Mouse (Mus musculus) neural tube, embryonic 12.5 days (tissue): ENCODE results near the gene Bahd1. TPM values are rescaled to one million over a fixed set of nuclear protein-coding genes. Genes with fewer than 3 reads are reported as not detected.

ENCODE experiments used
- ATAC-seq: fragments of 200-750 bp; cut with Nextera tagmentation; 2 replicates; pipeline ENCODE4 v1.8.0; 2017; ENCODE audit warnings: low read depth, mild to moderate bottlenecking, moderate TSS enrichment, moderate library complexity; ENCODE audit not compliant: low FRiP score
- H3K27ac ChIP-seq: fragments of 300-500 bp; sonication (generic); 2 replicates; pipeline ENCODE4 v1.5.1; 2016
- H3K27me3 ChIP-seq: fragments of 300-500 bp; sonication (generic); replicated peaks from 2 replicates; pipeline ENCODE4 v1.6.1; 2016; ENCODE audit warnings: mild to moderate bottlenecking
- H3K36me3 ChIP-seq: fragments of 300-500 bp; sonication (generic); 2 replicates; pipeline ENCODE4 v1.6.1; 2016; ENCODE audit warnings: mild to moderate bottlenecking
- H3K4me1 ChIP-seq: fragments of 300-500 bp; sonication (generic); 2 replicates; pipeline ENCODE4 v1.6.1; 2016
- H3K4me2 ChIP-seq: fragments of 300-500 bp; sonication (generic); replicated peaks from 2 replicates; pipeline ENCODE4 v1.6.1; 2016; ENCODE audit warnings: mild to moderate bottlenecking
- H3K4me3 ChIP-seq: fragments of 300-500 bp; sonication (generic); 2 replicates; pipeline ENCODE4 v1.5.1; 2016
- H3K9ac ChIP-seq: fragments of 300-500 bp; sonication (generic); 2 replicates; pipeline ENCODE4 v1.6.1; 2016; ENCODE audit warnings: mild to moderate bottlenecking
- H3K9me3 ChIP-seq: fragments of 300-500 bp; sonication (generic); 2 replicates; pipeline ENCODE4 v1.6.1; 2016; ENCODE audit warnings: mild to moderate bottlenecking
- WGBS: fragments of 180-500 bp; shearing (Covaris S2); methylation state at CpG from one replicate; pipeline ENCODE4 v1.1.7; 2016; 5-methylcytosine and 5-hydroxymethylcytosine counted together
- polyA plus RNA-seq: library from polyadenylated mRNA; unstranded; fragments of >200 nt; fragmentation: Nextera tagmentation; extraction: Ambion mirVana; gene quantifications from 2 replicates; pipeline ENCODE4 v1.2.1, GENCODE M21; 2016

Bahd1 gene
- polyA plus RNA-seq, 1 experiment from 2014 or later: 8.1 TPM

DNA sequence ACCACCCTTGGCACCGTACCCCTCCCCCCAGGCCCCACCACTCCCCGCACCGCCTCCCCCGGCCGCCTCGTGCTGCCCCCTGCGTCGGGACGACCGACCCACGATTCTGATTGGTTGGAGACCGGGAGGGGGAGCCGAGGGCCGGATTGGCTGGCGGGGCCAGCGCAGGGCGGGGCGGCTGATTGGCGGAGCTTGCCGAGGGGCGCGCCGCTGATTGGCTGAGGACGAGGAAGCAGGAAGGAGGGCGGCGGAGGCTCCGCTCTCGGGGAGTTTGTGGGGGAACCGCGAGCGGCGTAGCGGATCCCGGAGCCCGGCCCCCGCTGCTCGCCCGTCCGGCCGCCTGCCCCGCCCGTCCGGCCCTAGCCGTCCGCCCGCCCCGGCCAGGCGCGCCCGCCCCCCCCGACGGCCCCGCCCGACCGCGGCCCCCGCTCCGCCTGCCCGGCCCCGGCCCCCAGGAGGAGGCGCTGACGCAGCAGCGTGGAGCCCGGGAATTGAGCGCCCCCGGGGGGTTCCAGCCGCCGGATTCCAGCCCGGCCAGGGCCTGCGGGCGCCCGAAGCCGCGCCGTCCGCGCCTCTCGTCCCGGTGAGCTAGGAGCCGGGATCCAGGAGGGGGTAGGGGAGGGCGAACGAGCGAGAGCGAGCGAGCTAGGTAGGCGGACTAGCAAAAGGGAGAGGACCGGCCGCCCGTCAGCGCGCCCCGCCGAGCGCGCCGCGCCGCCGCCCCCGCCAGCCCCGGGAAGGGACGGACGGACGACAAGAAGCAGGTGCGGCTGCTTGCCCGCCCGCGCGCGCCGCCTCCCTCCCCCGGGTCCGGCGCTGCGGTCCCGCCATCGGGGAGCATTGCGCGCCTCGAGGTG lies 1.2 kb downstream of the Bahd1 start:
- under 1% methylated on average over 115 of the region's 120 CpGs for WGBS
- Histone ChIP-seq H3K27me3 (peaks cover 41% of the 10 kb centered on the region), H3K9ac (peak overlapping the region; percentile 93), H3K4me2 (peak overlapping the region; percentile 99), H3K36me3 (no peaks in the 10 kb centered on the region), H3K4me3 (peak overlapping the region; percentile 92), H3K27ac (peak overlapping the region; percentile 91), H3K9me3 (no peaks in the 10 kb centered on the region), H3K4me1 (peaks cover 73% of the 10 kb centered on the region)
- ATAC-seq: peak; percentile 88

DNA sequence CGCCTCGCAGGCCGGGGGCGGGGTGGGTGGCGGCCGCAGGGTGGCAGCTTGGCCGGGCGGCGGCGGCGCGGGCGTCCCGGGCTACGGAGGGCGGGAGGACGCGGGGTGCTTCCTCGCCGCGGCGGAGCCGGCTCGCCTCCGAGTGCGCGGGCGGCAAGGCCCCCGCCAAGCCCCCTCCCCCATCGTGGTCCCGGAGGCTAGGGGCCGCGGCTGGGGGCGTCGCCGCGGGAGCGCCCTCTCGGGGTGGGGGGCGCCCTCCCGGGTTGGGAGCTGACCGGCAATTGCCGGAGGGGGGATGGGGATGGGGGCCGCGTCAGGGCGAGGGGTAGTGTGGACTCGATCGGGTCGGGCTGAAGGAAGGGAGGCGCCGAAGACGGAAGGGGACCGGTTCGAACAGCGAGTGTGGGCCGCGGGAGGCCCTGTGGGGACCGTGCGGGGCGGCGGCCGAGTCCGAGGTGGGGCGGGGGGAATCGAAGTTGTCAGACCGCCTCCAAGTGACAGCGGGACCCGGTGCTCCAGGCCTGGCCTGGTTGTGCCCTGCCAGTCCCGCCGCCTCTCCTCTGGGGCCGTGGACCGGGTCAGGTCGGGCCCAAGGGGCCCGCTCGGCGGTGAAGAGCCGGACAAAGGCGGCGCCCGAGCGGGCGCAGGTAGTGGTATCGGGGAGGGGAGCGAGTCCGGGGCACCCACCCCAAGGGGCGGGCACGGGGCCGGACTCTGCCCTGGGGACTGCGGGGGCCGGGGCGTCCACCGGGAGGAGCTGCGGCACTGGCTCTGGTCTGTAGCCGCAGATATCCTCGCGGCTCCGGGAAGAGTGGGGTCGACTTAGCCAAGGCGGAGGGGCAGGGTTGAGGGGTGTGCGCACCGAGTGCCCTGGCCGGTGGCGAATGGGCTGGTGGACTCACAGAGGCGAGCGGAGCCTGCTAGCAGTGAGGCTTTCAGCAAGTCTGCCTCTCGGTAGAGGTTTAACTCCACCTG lies 2.2 kb downstream of the Bahd1 start:
- no peaks in the 10 kb centered on the region for H3K36me3 ChIP-seq
- peak overlapping the region; percentile 92 for H3K4me3 ChIP-seq
- peaks cover 64% of the 10 kb centered on the region for H3K4me1 ChIP-seq
- H3K4me2 ChIP-seq: peak overlapping the region; percentile 99
- H3K27ac ChIP-seq: peak overlapping the region; percentile 91
- H3K9ac ChIP-seq: peak overlapping the region; percentile 93
- no peaks in the 10 kb centered on the region for H3K9me3 ChIP-seq
- ATAC-seq: peak; percentile 5; the same call in 1 of the 2 replicates
- under 1% methylated on average over 84 of the region's 106 CpGs for WGBS
- peaks cover 31% of the 10 kb centered on the region for H3K27me3 ChIP-seq

DNA sequence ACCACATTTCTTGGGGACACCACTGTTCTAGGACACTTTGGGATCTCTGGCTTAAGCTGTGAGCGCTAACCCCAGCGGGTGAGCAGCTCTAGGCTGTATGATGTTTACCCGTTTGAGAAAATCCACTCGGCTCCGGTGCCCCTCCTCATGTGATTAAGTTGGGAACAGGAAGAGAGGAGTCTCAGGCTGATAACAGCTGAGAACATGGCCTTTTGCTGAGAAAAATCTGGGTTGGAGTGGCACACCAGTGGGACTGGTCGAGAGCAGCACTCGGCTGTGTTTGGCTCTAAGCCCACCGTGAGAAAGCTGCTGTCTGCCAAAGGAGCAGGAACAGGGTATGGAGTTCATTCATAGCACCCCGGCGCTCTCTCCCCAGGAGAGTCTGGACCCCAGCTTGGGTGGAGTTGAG lies 3.2 kb downstream of the Bahd1 start:
- 17% methylated on average over 10 of the region's 10 CpGs for WGBS
- Histone ChIP-seq H3K9me3 (no peaks in the 10 kb centered on the region), H3K27me3 (peaks cover 21% of the 10 kb centered on the region), H3K27ac (no peak overlapping the region), H3K36me3 (no peaks in the 10 kb centered on the region), H3K4me1 (peaks cover 54% of the 10 kb centered on the region), H3K4me2 (peak overlapping the region; percentile 99), H3K4me3 (peak overlapping the region; percentile 92), H3K9ac (peak overlapping the region; percentile 93; the same call in 1 of the 2 replicates)
- ATAC-seq: no peak

DNA sequence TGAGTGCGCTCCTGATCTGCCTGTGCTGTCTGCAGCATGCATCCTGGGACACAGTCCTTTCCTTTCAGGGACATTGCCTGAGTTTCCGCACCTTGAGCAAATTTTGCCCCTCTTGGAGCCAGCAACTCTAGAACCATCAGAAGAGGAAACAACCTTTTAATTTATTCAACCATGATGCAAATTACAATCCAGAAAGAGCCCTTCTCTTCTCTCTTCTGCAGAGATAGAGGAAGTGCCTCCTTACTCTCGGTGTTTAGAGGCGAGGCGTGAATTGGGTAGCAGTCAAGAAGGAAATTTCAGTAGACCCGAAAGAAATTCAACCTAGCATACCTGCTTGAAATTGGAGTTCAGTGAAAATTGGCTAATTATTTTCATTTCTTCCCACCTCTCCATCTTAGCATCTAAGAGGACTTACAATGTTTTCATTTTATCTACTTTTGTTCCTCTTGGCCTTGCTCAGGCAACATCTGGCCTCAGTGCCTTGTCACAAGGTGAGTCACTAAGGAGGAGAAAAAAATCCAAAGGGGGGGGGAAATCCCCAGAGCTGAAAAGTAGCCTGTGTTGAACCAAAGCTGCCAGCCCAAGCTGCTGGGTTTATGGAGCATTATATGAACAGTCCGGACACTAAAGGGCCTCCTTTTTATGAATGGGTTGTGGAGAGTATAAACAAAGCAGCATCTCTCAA lies 5.4 kb downstream of the Bahd1 start:
- no peak overlapping the region for H3K9ac ChIP-seq

DNA sequence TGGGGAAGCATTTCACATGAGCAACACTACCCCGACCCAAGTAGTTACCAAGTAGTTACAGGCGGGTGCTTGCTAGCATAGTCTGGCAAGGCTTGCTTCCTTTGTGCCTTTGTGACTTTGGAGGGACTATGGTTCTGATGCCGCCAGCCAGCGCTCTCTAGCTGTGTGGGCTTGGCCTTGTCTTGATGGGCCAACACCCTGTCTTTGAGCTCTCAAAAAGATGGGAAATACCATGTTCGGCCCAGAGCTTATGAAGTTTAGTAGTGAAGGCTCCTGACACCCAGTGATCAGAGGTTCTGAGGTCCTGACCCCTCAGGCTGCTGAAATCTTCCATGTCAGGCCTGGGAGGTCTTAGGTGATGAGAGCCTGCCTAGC lies 5.9 kb downstream of the Bahd1 start:
- Histone ChIP-seq H3K9ac (no peak overlapping the region), H3K4me3 (no peak overlapping the region), H3K27ac (no peak overlapping the region), H3K27me3 (no peaks in the 10 kb centered on the region), H3K9me3 (no peaks in the 10 kb centered on the region), H3K4me1 (peaks cover 38% of the 10 kb centered on the region), H3K36me3 (no peaks in the 10 kb centered on the region), H3K4me2 (no peak overlapping the region)
- WGBS: 72% methylated on average over 5 of the region's 5 CpGs
- no peak for ATAC-seq

More for the DNA sequence above, 5.4 kb downstream of the Bahd1 start:
- Histone ChIP-seq H3K4me2 (no peak overlapping the region), H3K36me3 (no peaks in the 10 kb centered on the region), H3K4me3 (no peak overlapping the region), H3K9me3 (no peaks in the 10 kb centered on the region), H3K4me1 (peaks cover 41% of the 10 kb centered on the region), H3K27ac (no peak overlapping the region), H3K27me3 (no peaks in the 10 kb centered on the region; the same call in 1 of the 2 replicates)
- no peak for ATAC-seq
- 84% methylated on average over 7 of the region's 7 CpGs for WGBS

DNA sequence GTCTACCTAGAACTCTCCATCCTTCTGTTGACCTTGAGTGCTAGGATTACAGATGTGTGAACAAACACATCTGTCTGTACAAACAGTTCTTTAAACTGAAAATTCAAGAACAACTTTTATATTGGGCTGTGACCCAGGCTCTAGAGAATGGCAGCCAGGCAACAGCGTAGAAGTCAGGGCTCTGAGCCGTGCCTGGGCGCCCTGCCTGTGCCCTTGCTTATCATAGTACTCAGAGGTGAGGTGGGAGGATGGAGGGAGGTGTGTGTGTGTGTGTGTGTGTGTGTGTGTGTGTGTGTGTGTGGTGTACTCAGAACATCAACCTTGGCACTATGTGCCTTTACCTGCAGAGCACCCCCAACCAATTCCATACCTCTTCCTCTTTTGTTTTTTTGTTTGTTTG lies 7.6 kb downstream of the Bahd1 start:
- Histone ChIP-seq H3K9me3 (no peaks in the 10 kb centered on the region), H3K27ac (no peak overlapping the region), H3K27me3 (no peaks in the 10 kb centered on the region), H3K4me1 (peaks cover 33% of the 10 kb centered on the region), H3K4me2 (no peak overlapping the region), H3K36me3 (no peaks in the 10 kb centered on the region), H3K4me3 (no peak overlapping the region), H3K9ac (no peak overlapping the region)
- no peak for ATAC-seq
- 93% methylated on average over 3 of the region's 3 CpGs for WGBS

DNA sequence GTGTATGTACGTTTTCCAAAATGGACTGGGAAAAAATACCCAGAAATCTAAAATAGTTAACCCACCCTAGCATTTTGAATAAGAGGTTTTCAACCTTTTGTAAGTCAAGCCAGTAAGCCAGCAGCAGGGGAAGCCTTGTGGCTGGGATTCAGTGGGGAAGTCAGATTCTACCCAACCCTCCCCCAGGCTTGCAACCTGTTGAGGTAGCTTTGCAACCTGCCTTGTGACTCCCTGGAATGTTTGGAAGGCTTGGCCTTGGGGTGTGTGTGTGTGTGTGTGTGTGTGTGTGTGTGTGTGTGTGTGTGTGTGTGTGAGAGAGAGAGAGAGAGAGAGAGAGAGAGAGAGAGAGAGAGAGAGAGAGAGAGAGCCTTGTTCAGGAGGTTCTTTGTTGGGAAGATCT lies 9.0 kb downstream of the Bahd1 start:
- H3K9me3 ChIP-seq: no peaks in the 10 kb centered on the region
- H3K9ac ChIP-seq: no peak overlapping the region
- H3K27me3 ChIP-seq: no peaks in the 10 kb centered on the region
- H3K4me2 ChIP-seq: no peak overlapping the region
- no peak overlapping the region for H3K27ac ChIP-seq
- H3K4me3 ChIP-seq: no peak overlapping the region
- no peaks in the 10 kb centered on the region for H3K36me3 ChIP-seq
- H3K4me1 ChIP-seq: peaks cover 35% of the 10 kb centered on the region
- ATAC-seq: no peak
- 69% methylated on average over 1 of the region's 1 CpGs for WGBS

DNA sequence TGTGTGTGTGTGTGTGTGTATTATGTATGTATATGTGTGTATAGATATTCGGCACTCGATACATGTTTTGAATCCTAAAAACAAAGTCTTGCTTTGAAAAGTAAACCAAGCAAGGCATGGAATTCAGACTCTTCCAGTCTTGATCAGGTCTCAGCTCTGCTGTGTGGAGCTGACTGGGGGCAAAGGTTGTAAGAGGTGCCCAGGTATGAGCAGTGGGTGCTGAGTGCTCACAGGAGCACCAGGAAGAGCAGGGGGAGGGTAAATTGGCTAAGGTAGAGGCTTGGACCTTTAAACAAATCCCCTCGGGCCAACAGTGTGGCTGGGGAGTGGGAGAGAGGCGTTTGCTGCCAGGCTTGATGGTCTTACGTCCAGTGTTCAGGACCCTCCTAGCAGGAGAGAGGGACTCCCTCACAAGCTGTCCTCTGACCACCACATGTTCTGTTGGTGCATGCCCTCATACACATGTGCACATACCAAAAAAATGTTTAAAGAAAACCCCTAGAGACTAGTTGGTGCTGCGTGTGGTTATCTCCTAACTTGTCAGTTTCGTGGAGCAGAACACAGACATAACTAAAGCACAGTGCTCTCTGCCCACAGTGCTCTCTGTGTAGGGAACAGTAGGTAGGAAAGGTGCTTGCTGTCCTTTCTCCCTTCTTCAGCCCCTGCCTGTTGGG lies 10.6 kb downstream of the Bahd1 start:
- Histone ChIP-seq H3K27ac (no peak overlapping the region), H3K36me3 (0 out of 2 replicates have a peak, but pooled peaks cover under 1% of the 10 kb centered on the region), H3K4me3 (no peak overlapping the region), H3K27me3 (no peaks in the 10 kb centered on the region), H3K9me3 (no peaks in the 10 kb centered on the region), H3K4me2 (no peak overlapping the region), H3K4me1 (peaks cover 31% of the 10 kb centered on the region), H3K9ac (no peak overlapping the region)
- WGBS: 80% methylated on average over 7 of the region's 7 CpGs
- no peak for ATAC-seq

DNA sequence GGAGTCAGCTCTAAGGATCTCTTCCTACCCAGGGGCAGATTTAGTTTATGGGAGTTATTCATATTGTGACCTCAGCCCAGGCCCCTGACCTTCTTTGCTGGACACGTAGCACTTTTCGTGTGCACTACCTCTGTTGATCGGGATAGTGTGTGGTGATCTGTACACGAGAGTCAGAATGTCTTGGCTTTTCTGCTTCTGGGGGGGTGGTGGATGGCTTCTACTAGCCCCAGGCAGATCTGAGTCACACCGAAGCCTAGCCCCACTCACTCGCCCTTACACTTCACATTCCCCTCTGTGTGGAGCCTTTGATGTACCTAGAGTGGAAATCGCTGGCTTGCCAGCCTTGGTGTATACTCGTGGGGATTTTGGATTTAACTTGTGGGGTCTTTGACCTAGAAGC lies 12.5 kb downstream of the Bahd1 start:
- Histone ChIP-seq H3K9ac (no peak overlapping the region), H3K4me3 (no peak overlapping the region), H3K27ac (no peak overlapping the region), H3K36me3 (peaks cover 18% of the 10 kb centered on the region; the same call in 1 of the 2 replicates), H3K27me3 (no peaks in the 10 kb centered on the region), H3K9me3 (no peaks in the 10 kb centered on the region), H3K4me2 (no peak overlapping the region), H3K4me1 (peaks cover 25% of the 10 kb centered on the region)
- ATAC-seq: no peak
- WGBS: 77% methylated on average over 8 of the region's 8 CpGs

DNA sequence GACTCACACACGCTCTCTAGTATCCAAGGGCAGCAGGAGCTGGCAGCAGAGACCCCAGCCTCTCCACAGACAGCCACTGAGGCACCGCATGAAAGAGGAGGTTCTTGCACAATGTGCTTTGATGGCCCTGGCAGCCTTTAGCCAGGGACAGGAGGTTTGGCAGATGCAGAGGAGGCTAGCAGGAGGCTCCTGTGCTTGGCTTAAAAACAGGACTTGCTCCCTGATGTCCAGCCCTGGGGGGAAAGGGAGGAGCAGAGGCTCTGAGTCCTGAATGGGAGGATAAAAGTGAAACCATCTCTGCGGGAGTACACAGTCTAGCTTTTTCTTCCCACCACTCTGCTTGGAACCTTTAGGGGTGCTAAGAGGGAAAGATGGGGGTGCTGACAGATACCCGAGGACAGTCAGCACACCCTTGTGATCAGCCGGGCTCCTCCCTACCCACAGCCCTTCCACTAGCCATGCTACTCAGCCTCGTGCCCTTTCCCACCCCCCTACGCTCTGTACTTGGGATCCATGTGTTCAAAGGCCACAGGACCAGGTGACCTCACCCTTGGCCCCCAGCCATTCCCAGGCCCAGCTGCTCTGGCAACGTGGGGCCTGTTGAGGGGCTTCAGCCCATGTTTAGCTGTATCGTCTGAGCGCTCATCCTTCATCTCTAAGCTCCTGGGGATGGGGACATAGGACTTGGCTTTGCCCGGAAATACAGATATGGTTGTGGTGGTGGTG lies 13.5 kb downstream of the Bahd1 start:
- H3K27ac ChIP-seq: no peak overlapping the region
- no peak for ATAC-seq
- no peak overlapping the region for H3K4me3 ChIP-seq
- H3K9ac ChIP-seq: peak overlapping the region; percentile 29; the same call in 1 of the 2 replicates
- H3K9me3 ChIP-seq: no peaks in the 10 kb centered on the region
- WGBS: 68% methylated on average over 11 of the region's 11 CpGs
- H3K27me3 ChIP-seq: no peaks in the 10 kb centered on the region
- peaks cover 25% of the 10 kb centered on the region for H3K4me1 ChIP-seq
- no peak overlapping the region for H3K4me2 ChIP-seq
- H3K36me3 ChIP-seq: peaks cover 18% of the 10 kb centered on the region; the same call in 1 of the 2 replicates

DNA sequence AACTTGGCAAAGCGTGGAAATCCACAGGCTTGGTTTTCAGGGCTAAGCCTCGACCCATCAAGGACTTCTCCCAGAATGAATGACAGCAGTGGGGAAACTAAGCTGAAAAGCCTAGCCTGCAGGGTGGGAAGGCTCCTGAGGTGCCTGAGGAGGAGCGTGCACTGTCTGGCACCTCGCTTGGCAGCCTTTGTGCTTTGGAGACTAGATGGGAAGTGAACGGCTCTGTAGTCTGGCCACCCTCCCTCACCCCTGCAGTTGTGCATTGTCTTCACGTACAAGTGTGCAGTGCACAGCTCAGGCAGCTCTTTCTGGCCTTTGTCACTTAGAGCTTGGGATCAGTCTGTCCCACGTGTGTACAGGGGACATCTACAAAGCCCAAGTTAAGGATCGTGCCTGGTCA lies 14.5 kb downstream of the Bahd1 start:
- Histone ChIP-seq H3K27ac (no peak overlapping the region), H3K4me1 (peaks cover 25% of the 10 kb centered on the region), H3K36me3 (peaks cover 20% of the 10 kb centered on the region), H3K9ac (peak overlapping the region; percentile 21; the same call in 1 of the 2 replicates), H3K4me2 (no peak overlapping the region), H3K9me3 (no peaks in the 10 kb centered on the region), H3K4me3 (no peak overlapping the region), H3K27me3 (no peaks in the 10 kb centered on the region)
- 43% methylated on average over 8 of the region's 8 CpGs for WGBS
- ATAC-seq: peak; percentile 37; the same call in 1 of the 2 replicates
